Mouse (Mus musculus) CD4-positive naive resting alpha-beta T cell, adult 57 days (primary cell): Measurements from ENCODE around the gene Ms4a4b. TPM values are rescaled to one million over a fixed set of nuclear protein-coding genes. Genes with fewer than 3 reads are reported as not detected.

Experiments
- total RNA-seq: library from RNA; stranded (reverse); gene quantifications from one replicate; pipeline ENCODE4 v1.2.4, GENCODE M21; 2023

The Ms4a4b gene
- total RNA-seq = 839 TPM

GRCm38 (mm10) chr19:11443338-11443737 is at the start of gene Ms4a4b:
Gene Ms4a4b (plus strand): TSS chr19:11443553.

GRCm38 (mm10) chr19:11404527-11404926 is 38.8 kb upstream of the Ms4a4b start, which contains the start of gene Ms4a4c:
Gene Ms4a4c (plus strand): TSS chr19:11404770.

GRCm38 (mm10) chr19:11469215-11469614 is 25.9 kb downstream of the Ms4a4b start, which contains the start of gene Ms4a6c:
Gene Ms4a6c (plus strand): TSS chr19:11469366.

GRCm38 (mm10) chr19:11485746-11486145 is 42.4 kb downstream of the Ms4a4b start, which contains the start of gene Gm8369:
Gene Gm8369 (plus strand): TSS chr19:11485938.

GRCm38 (mm10) chr19:11516246-11516645 is 72.9 kb downstream of the Ms4a4b start, which contains the start of gene Ms4a6b:
Gene Ms4a6b (plus strand): TSS chr19:11516512.

Other genes with a start within 250 kb of the Ms4a4b start
- gene Ms4a13, start 246.8 kb upstream of the Ms4a4b start, total RNA-seq = not detected
- gene Ms4a12, start 211.1 kb upstream of the Ms4a4b start, total RNA-seq = not detected
- 23.8 TPM for gene Ms4a1, start 177.3 kb upstream of the Ms4a4b start, total RNA-seq
- gene Ms4a5, start 159.7 kb upstream of the Ms4a4b start, total RNA-seq = not detected
- gene Ms4a14, start 129.1 kb upstream of the Ms4a4b start, total RNA-seq = not detected
- not detected for gene Ms4a7, start 107.4 kb upstream of the Ms4a4b start, total RNA-seq
- gene Ms4a4a, start 68.0 kb upstream of the Ms4a4b start, total RNA-seq = 2.5 TPM
- gene Ms4a4c, start 38.8 kb upstream of the Ms4a4b start, total RNA-seq = 26.5 TPM
- 40.2 TPM for gene Ms4a6c, start 25.8 kb downstream of the Ms4a4b start, total RNA-seq
- 354 TPM for gene Gm8369, start 42.4 kb downstream of the Ms4a4b start, total RNA-seq
- gene Ms4a6b, start 73.0 kb downstream of the Ms4a4b start, total RNA-seq = 659 TPM
- gene Ms4a4d, start 93.2 kb downstream of the Ms4a4b start, total RNA-seq = not detected
- gene Ms4a6d, start 161.3 kb downstream of the Ms4a4b start, total RNA-seq = 9.2 TPM
- not detected for gene Ms4a2, start 180.2 kb downstream of the Ms4a4b start, total RNA-seq
- gene Ms4a3, start 197.3 kb downstream of the Ms4a4b start, total RNA-seq = not detected
- gene Oosp2, start 217.0 kb downstream of the Ms4a4b start, total RNA-seq = not detected
- 1.4 TPM for gene Oosp1, start 247.6 kb downstream of the Ms4a4b start, total RNA-seq